ENCODE assay signal across 17 mouse cellular contexts in the genomic region with DNA sequence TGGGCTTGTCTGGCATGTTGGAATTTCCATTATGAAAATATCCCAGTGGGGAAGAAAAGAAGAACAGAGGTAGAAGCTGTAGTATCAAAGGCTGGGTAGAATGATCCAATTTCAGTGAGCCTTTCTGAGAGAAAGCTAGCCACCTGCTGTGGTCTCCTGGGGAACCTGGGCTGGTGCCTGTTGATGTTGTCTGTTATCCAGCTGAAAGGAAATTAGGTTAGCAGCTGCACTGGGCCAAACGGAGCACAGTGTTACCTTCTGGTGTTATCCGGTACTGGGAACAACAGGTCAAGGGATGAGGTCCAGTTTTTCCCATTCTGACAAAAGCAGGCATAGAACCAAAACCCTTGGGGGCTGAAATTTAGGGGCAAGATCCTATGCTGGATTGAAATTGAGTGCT. TPM values are rescaled to one million over a fixed set of nuclear protein-coding genes. Genes with fewer than 3 reads are reported as not detected.
"Had no signal": no experiment of that assay in that cellular context is flagged by ENCODE, and none has a peak within 500 bp of the region (broad histone marks: within the 10 kb centered on the region; RNA-seq: fewer than 3 reads in every experiment).

No protein-coding gene starts in this region.

- H3K27me3 ChIP-seq: limb, embryonic 13.5 days; midbrain, embryonic 15.5 days; neural tube, embryonic 13.5 days had no signal

- H3K9me3 ChIP-seq: limb, embryonic 13.5 days; liver, embryonic 15.5 days; midbrain, embryonic 15.5 days; neural tube, embryonic 13.5 days had no signal

- H3K4me2 ChIP-seq: limb, embryonic 13.5 days; liver, embryonic 11.5 days; liver, embryonic 15.5 days; midbrain, embryonic 11.5 days; midbrain, embryonic 15.5 days; neural tube, embryonic 13.5 days had no signal

- H3K9ac ChIP-seq: limb, embryonic 13.5 days; liver, embryonic 15.5 days; midbrain, embryonic 15.5 days; neural tube, embryonic 13.5 days had no signal

- H3K27ac ChIP-seq: left cerebral cortex, adult 2 months; limb, embryonic 13.5 days; liver, embryonic 15.5 days; midbrain, embryonic 15.5 days; neural tube, embryonic 13.5 days had no signal

- ATAC-seq: intestine, embryonic 16.5 days; lung, postnatal 0 days; midbrain, embryonic 15.5 days had no signal

- DNase-seq: kidney, adult 2 months; kidney, postnatal 25 days; lung, adult 2 months; lung, postnatal 36 days; right cerebral cortex, adult 18-20 months; right cerebral cortex, postnatal 25 days; thymus, adult 2 months had no signal

- H3K36me3 ChIP-seq: limb, embryonic 13.5 days; liver, embryonic 15.5 days; midbrain, embryonic 15.5 days; neural tube, embryonic 13.5 days had no signal

- H3K4me1 ChIP-seq: liver, embryonic 15.5 days; midbrain, embryonic 15.5 days; neural tube, embryonic 13.5 days had no signal

- H3K4me3 ChIP-seq: left cerebral cortex, adult 2 months; limb, embryonic 13.5 days; liver, embryonic 15.5 days; midbrain, embryonic 15.5 days; neural tube, embryonic 13.5 days had no signal

RNA-seq across cellular contexts. Expression of a gene that starts 16.6 kb away (rescaled TPM):
- polyA plus RNA-seq: liver, embryonic 11.5 days; small intestine, adult 2 months had no signal
